ENCODE assay signal across 8 mouse cellular contexts in genomic region chr16:97879134-97879533, GRCm38 (mm10). TPM values are rescaled to one million over a fixed set of nuclear protein-coding genes. Genes with fewer than 3 reads are reported as not detected.
DNase-seq lines count a peak whose midpoint lies in the region; ATAC-seq and TF ChIP-seq lines count a peak whose summit lies in the region.

No protein-coding gene starts in this region.

- peak; percentile 66 for TF ChIP-seq CTCF in forebrain, postnatal 0 days (IDR thresholded peaks at IDR 0.05; ENCODE audit: low read depth)

- H3K27me3 ChIP-seq in forebrain, postnatal 0 days (ENCODE audit: insufficient read depth, low read length), result no peaks in the 10 kb centered on the region
- H3K27me3 ChIP-seq in forebrain, embryonic 12.5 days, result no peaks in the 10 kb centered on the region

- WGBS in forebrain, postnatal 0 days, result 76% methylated on average over 1 of the region's 1 CpGs
- 83% methylated on average over 1 of the region's 1 CpGs for whole genome bisulfite sequencing in forebrain, embryonic 12.5 days

- ATAC-seq in forebrain, postnatal 0 days, result no peak
- no peak for ATAC-seq in forebrain, embryonic 12.5 days (ENCODE audit: low FRiP score)
- peak; percentile 68 for ATAC-seq in inflammation-experienced regulatory T-cells, adult 6 months
- ATAC-seq in megakaryocyte, adult 5-6 weeks (ENCODE audit: poor library complexity, severe bottlenecking), result peak; percentile 84

- peaks cover 8% of the 10 kb centered on the region; the same call in 1 of the 2 replicates for H3K36me3 ChIP-seq in forebrain, postnatal 0 days (ENCODE audit: insufficient read depth)
- peaks cover 3% of the 10 kb centered on the region; the same call in 1 of the 2 replicates for H3K36me3 ChIP-seq in forebrain, embryonic 12.5 days (replicated peaks)

- H3K4me3 ChIP-seq in forebrain, postnatal 0 days (ENCODE audit: low read depth, low read length), result no peak overlapping the region
- H3K4me3 ChIP-seq in forebrain, embryonic 12.5 days (replicated peaks), result no peak overlapping the region

- no peak overlapping the region for H3K9ac ChIP-seq in forebrain, postnatal 0 days
- no peak overlapping the region for H3K9ac ChIP-seq in forebrain, embryonic 12.5 days

- no peak overlapping the region for H3K27ac ChIP-seq in forebrain, postnatal 0 days (ENCODE audit: low read depth, low read length)
- H3K27ac ChIP-seq in forebrain, embryonic 12.5 days, result no peak overlapping the region

- peak; percentile 33 for DNase-seq in forebrain, postnatal 0 days
- DNase-seq in ovary, postnatal 36 days (ENCODE audit: low spot score), result peak; percentile 22
- DNase-seq in ovary, adult 18-20 months (ENCODE audit: low spot score), result no peak
- peak; percentile 7 to 16 for DNase-seq in adrenal gland, postnatal 4 days (ENCODE audit: low spot score in 2 of 2)
- DNase-seq in thymus, postnatal 0 days (ENCODE audit: low spot score), result peak; percentile 68

- H3K4me1 ChIP-seq in forebrain, postnatal 0 days (ENCODE audit: insufficient read depth), result no peaks in the 10 kb centered on the region
- no peaks in the 10 kb centered on the region for H3K4me1 ChIP-seq in forebrain, embryonic 12.5 days

- no peak overlapping the region for H3K4me2 ChIP-seq in forebrain, postnatal 0 days (ENCODE audit: low read depth)
- H3K4me2 ChIP-seq in forebrain, embryonic 12.5 days, result no peak overlapping the region

- H3K9me3 ChIP-seq in forebrain, postnatal 0 days (ENCODE audit: low read length), result no peaks in the 10 kb centered on the region
- no peaks in the 10 kb centered on the region for H3K9me3 ChIP-seq in forebrain, embryonic 12.5 days

RNA-seq across cellular contexts. Expression of gene Prdm15, which starts 27.5 kb away (rescaled TPM):
- total RNA-seq in forebrain, postnatal 0 days (2014; rRNA removed), result 14.8 and 18.3 TPM in 2 replicates
- 2.6 and 4.2 TPM in 2 replicates for polyA plus RNA-seq in forebrain, postnatal 0 days (2015; fragmentation: Nextera tagmentation; extraction: Ambion mirVana)
- polyA plus RNA-seq in forebrain, embryonic 12.5 days (2016; fragmentation: Nextera tagmentation; extraction: Ambion mirVana), result 19.4 and 19.8 TPM in 2 replicates
- total RNA-seq in adrenal gland, postnatal 4 days (2021), result 10 to 100 TPM; 11.1 to 13.1 TPM
- 10 to 100 TPM; 12.5 to 16.0 (median 14.0) TPM for polyA plus RNA-seq in inflammation-experienced regulatory T-cells, adult 6 months (2017; shearing (Covaris generic))
- 7.2 and 7.9 TPM in 2 replicates for total RNA-seq in megakaryocyte, adult 5-6 weeks (2015)
- total RNA-seq in megakaryocyte, adult 5-6 weeks (2017), result 4.3 and 6.1 TPM in 2 replicates
- polyA plus RNA-seq in thymus, postnatal 0 days (2015; fragmentation: Nextera tagmentation; extraction: Ambion mirVana), result 6.2 and 7.4 TPM in 2 replicates

Comparison
In these comparisons a context has a peak if more than half of its experiments do, and no peak if none do; other contexts are left out.
1. ATAC-seq: peak in inflammation-experienced regulatory T-cells, adult 6 months (single experiment) and megakaryocyte, adult 5-6 weeks (single experiment); none in forebrain, postnatal 0 days (single experiment) and forebrain, embryonic 12.5 days (single experiment).